Mouse (Mus musculus) liver, adult 2 months (tissue): ENCODE measurements at regions not wholly inside any gene's neighbourhood (a gene's known extent, or its start where the extent isn't known, plus 50 kb on each side); places are given as distances from the start of the nearest gene placed in this dataset.

Experiments used
- CTCF ChIP-seq: fragments of 200-500 bp; IDR thresholded peaks from 2 replicates; pipeline ENCODE4 v1.5.1; 2011; ENCODE audit warnings: low read depth, low read length, control low read depth
- POLR2A ChIP-seq: fragments of 200-500 bp; IDR thresholded peaks from 2 replicates; pipeline ENCODE4 v1.6.1; 2011; ENCODE audit warnings: low read length, control low read depth; ENCODE audit not compliant: insufficient read depth; ENCODE audit errors: extremely low read depth

- TF ChIP-seq CTCF (no peak), POLR2A (no peak)
These were observed 169.8 kb downstream of the Maf start for GRCm38 (mm10) chr8:115537761-115538160.
